Mouse (Mus musculus) erythroblast, embryonic 14.5 days (primary cell): ENCODE results near the gene Arhgap1. TPM values are rescaled to one million over a fixed set of nuclear protein-coding genes. Genes with fewer than 3 reads are reported as not detected.

Source experiments
- H3K27me3 ChIP-seq: 2 replicates; pipeline ENCODE4 v1.6.1; 2012; ENCODE audit warnings: inconsistent platforms; ENCODE audit not compliant: control insufficient read depth
- H3K36me3 ChIP-seq: 2 replicates; pipeline ENCODE4 v1.6.1; 2012; ENCODE audit warnings: mild to moderate bottlenecking, inconsistent platforms; ENCODE audit not compliant: control insufficient read depth
- H3K4me1 ChIP-seq: 2 replicates; pipeline ENCODE4 v1.6.1; 2012; ENCODE audit warnings: inconsistent platforms; ENCODE audit not compliant: control insufficient read depth
- H3K4me3 ChIP-seq: replicated peaks from 2 replicates; pipeline ENCODE3; 2012; ENCODE audit warnings: moderate library complexity, mild to moderate bottlenecking, inconsistent platforms
- H3K9me3 ChIP-seq: 2 replicates; pipeline ENCODE4 v1.6.1; 2012; ENCODE audit warnings: low read length, inconsistent platforms, mixed read lengths; ENCODE audit not compliant: control insufficient read depth
- GATA1 ChIP-seq: IDR thresholded peaks from 2 replicates; pipeline ENCODE4 v1.6.1; 2012; ENCODE audit warnings: low read length, inconsistent platforms, mixed read lengths
- TAL1 ChIP-seq: IDR thresholded peaks from 3 replicates; pipeline ENCODE4 v1.6.1; 2012; ENCODE audit warnings: low read length, inconsistent platforms, mixed read lengths
- polyA plus RNA-seq: library from polyadenylated mRNA; stranded (reverse); fragments of >175 nt; gene quantifications from 2 replicates; pipeline ENCODE4 v1.2.3, GENCODE M21; 2012

Arhgap1 gene
- polyA plus RNA-seq, 1 experiment = 1.5 TPM

GRCm38 (mm10) chr2:91674895-91675294 is 25.2 kb downstream of the Arhgap1 start:
- Histone ChIP-seq H3K36me3 (peaks cover 95% of the 10 kb centered on the region), H3K4me1 (no peaks in the 10 kb centered on the region), H3K27me3 (no peaks in the 10 kb centered on the region), H3K4me3 (no peak overlapping the region), H3K9me3 (no peaks in the 10 kb centered on the region)
- TF ChIP-seq GATA1 (no peak), TAL1 (no peak)

GRCm38 (mm10) chr2:91676420-91676819 is 26.8 kb downstream of the Arhgap1 start:
- no peak for TF ChIP-seq GATA1
- TF ChIP-seq TAL1 = no peak
- Histone ChIP-seq H3K36me3 (peaks cover 94% of the 10 kb centered on the region), H3K4me3 (no peak overlapping the region)

GRCm38 (mm10) chr2:91676961-91677360 is 27.3 kb downstream of the Arhgap1 start:
- TF ChIP-seq TAL1 (no peak), GATA1 (no peak)
- Histone ChIP-seq H3K36me3 (peaks cover 94% of the 10 kb centered on the region), H3K9me3 (no peaks in the 10 kb centered on the region), H3K4me1 (no peaks in the 10 kb centered on the region), H3K4me3 (no peak overlapping the region), H3K27me3 (no peaks in the 10 kb centered on the region)

More at GRCm38 (mm10) chr2:91676420-91676819, 26.8 kb downstream of the Arhgap1 start:
- no peaks in the 10 kb centered on the region for H3K9me3 ChIP-seq
- H3K4me1 ChIP-seq = no peaks in the 10 kb centered on the region
- no peaks in the 10 kb centered on the region for H3K27me3 ChIP-seq

GRCm38 (mm10) chr2:91682850-91683249 is 33.2 kb downstream of the Arhgap1 start:
- Histone ChIP-seq H3K4me1 (peaks cover 7% of the 10 kb centered on the region), H3K36me3 (peaks cover 92% of the 10 kb centered on the region)

GRCm38 (mm10) chr2:91683919-91684318 is 34.3 kb downstream of the Arhgap1 start:
- TF ChIP-seq GATA1 (no peak), TAL1 (no peak)
- H3K4me1 ChIP-seq = peaks cover 7% of the 10 kb centered on the region
- H3K36me3 ChIP-seq = peaks cover 91% of the 10 kb centered on the region

More at GRCm38 (mm10) chr2:91682850-91683249, 33.2 kb downstream of the Arhgap1 start:
- Histone ChIP-seq H3K27me3 (no peaks in the 10 kb centered on the region), H3K4me3 (no peak overlapping the region), H3K9me3 (no peaks in the 10 kb centered on the region)
- TF ChIP-seq TAL1 = no peak
- TF ChIP-seq GATA1 = no peak

GRCm38 (mm10) chr2:91689452-91689851 is 39.8 kb downstream of the Arhgap1 start:
- Histone ChIP-seq H3K9me3 (no peaks in the 10 kb centered on the region), H3K4me3 (no peak overlapping the region), H3K27me3 (no peaks in the 10 kb centered on the region), H3K36me3 (peaks cover 72% of the 10 kb centered on the region), H3K4me1 (no peaks in the 10 kb centered on the region)
- TF ChIP-seq TAL1 = no peak
- TF ChIP-seq GATA1 = no peak

More at GRCm38 (mm10) chr2:91683919-91684318, 34.3 kb downstream of the Arhgap1 start:
- no peaks in the 10 kb centered on the region for H3K9me3 ChIP-seq
- H3K4me3 ChIP-seq = no peak overlapping the region
- no peaks in the 10 kb centered on the region for H3K27me3 ChIP-seq

- Histone ChIP-seq H3K4me3 (no peak overlapping the region), H3K36me3 (peaks cover 36% of the 10 kb centered on the region), H3K4me1 (no peaks in the 10 kb centered on the region), H3K9me3 (no peaks in the 10 kb centered on the region), H3K27me3 (no peaks in the 10 kb centered on the region)
- TF ChIP-seq GATA1 (no peak), TAL1 (no peak)
Measured at GRCm38 (mm10) chr2:91695436-91696224, 46.0 kb downstream of the Arhgap1 start.

- TF ChIP-seq TAL1 (no peak), GATA1 (no peak)
- H3K4me3 ChIP-seq = no peak overlapping the region
- no peaks in the 10 kb centered on the region for H3K4me1 ChIP-seq
- peaks cover 32% of the 10 kb centered on the region for H3K36me3 ChIP-seq
- H3K9me3 ChIP-seq = no peaks in the 10 kb centered on the region
- H3K27me3 ChIP-seq = no peaks in the 10 kb centered on the region
Measured at GRCm38 (mm10) chr2:91696225-91696590, 46.5 kb downstream of the Arhgap1 start.

GRCm38 (mm10) chr2:91699225-91699624 is 49.6 kb downstream of the Arhgap1 start:
- no peak for TF ChIP-seq TAL1
- TF ChIP-seq GATA1 = no peak
- H3K9me3 ChIP-seq = no peaks in the 10 kb centered on the region
- peaks cover 12% of the 10 kb centered on the region for H3K36me3 ChIP-seq
- H3K4me3 ChIP-seq = no peak overlapping the region
- no peaks in the 10 kb centered on the region for H3K27me3 ChIP-seq
- no peaks in the 10 kb centered on the region for H3K4me1 ChIP-seq

- no peaks in the 10 kb centered on the region for H3K9me3 ChIP-seq
- TF ChIP-seq GATA1 (no peak), TAL1 (no peak)
- H3K4me1 ChIP-seq = no peaks in the 10 kb centered on the region
- H3K36me3 ChIP-seq = no peaks in the 10 kb centered on the region; the same call in 1 of the 2 replicates
- H3K27me3 ChIP-seq = no peaks in the 10 kb centered on the region
- H3K4me3 ChIP-seq = no peak overlapping the region
Measured at GRCm38 (mm10) chr2:91701366-91701765, 51.7 kb downstream of the Arhgap1 start.
